Mouse (Mus musculus): Measurements from ENCODE around the gene Bcl9.
A peak's percentile ranks its signal among the peaks of the same experiment; 100 is the strongest.

The Bcl9 gene

GRCm38 (mm10) chr3:97232328-97232727 lies 65.4 kb downstream of the Bcl9 start:
- no peak for DNase-seq (ENCODE audit: low spot score in 2 of 2)

- DNase-seq (ENCODE audit: low spot score in 2 of 2) = no peak
These were observed 65.9 kb downstream of the Bcl9 start for GRCm38 (mm10) chr3:97231857-97232256.

- no peak for DNase-seq (ENCODE audit: low spot score in 2 of 2)
These were observed 66.9 kb downstream of the Bcl9 start for GRCm38 (mm10) chr3:97230631-97231404.

GRCm38 (mm10) chr3:97228457-97228856 lies 69.3 kb downstream of the Bcl9 start:
- DNase-seq (ENCODE audit: low spot score in 2 of 2) = no peak

GRCm38 (mm10) chr3:97228020-97228419 lies 69.7 kb downstream of the Bcl9 start:
- DNase-seq (ENCODE audit: low spot score in 2 of 2) = peak in 1 of 2 experiments; percentile 35

GRCm38 (mm10) chr3:97227259-97228005 lies 70.3 kb downstream of the Bcl9 start:
- peak; percentile 93 to 95 for DNase-seq (ENCODE audit: low spot score in 2 of 2)

- DNase-seq (ENCODE audit: low spot score in 2 of 2) = peak in 1 of 2 experiments; percentile 39
These were observed 71.0 kb downstream of the Bcl9 start for GRCm38 (mm10) chr3:97226719-97227118.

GRCm38 (mm10) chr3:97225231-97225630 lies 72.5 kb downstream of the Bcl9 start:
- DNase-seq (ENCODE audit: low spot score in 2 of 2) = no peak

- DNase-seq (ENCODE audit: low spot score in 2 of 2) = no peak
These were observed 74.5 kb downstream of the Bcl9 start for GRCm38 (mm10) chr3:97223261-97223660.

GRCm38 (mm10) chr3:97215526-97215925 lies 82.2 kb downstream of the Bcl9 start:
- no peak for DNase-seq (ENCODE audit: low spot score in 2 of 2)

- DNase-seq (ENCODE audit: low spot score in 2 of 2) = no peak
These were observed 83.3 kb downstream of the Bcl9 start for GRCm38 (mm10) chr3:97214439-97214838.

- no peak for DNase-seq (ENCODE audit: low spot score in 2 of 2)
These were observed 83.8 kb downstream of the Bcl9 start for GRCm38 (mm10) chr3:97213871-97214270.

GRCm38 (mm10) chr3:97211177-97211576 lies 86.5 kb downstream of the Bcl9 start:
- no peak for DNase-seq (ENCODE audit: low spot score in 2 of 2)

GRCm38 (mm10) chr3:97209351-97209750 lies 88.4 kb downstream of the Bcl9 start:
- no peak for DNase-seq (ENCODE audit: low spot score in 2 of 2)

- DNase-seq (ENCODE audit: low spot score in 2 of 2) = no peak
These were observed 91.2 kb downstream of the Bcl9 start for GRCm38 (mm10) chr3:97206521-97206920.

- DNase-seq (ENCODE audit: low spot score in 2 of 2) = no peak
These were observed 93.8 kb downstream of the Bcl9 start for GRCm38 (mm10) chr3:97203880-97204279.

- DNase-seq (ENCODE audit: low spot score in 2 of 2) = peak in 1 of 2 experiments; percentile 36
These were observed 95.8 kb downstream of the Bcl9 start for GRCm38 (mm10) chr3:97201943-97202342.

GRCm38 (mm10) chr3:97199261-97199660 lies 98.5 kb downstream of the Bcl9 start:
- DNase-seq (ENCODE audit: low spot score in 2 of 2) = no peak

- DNase-seq (ENCODE audit: low spot score in 2 of 2) = no peak
These were observed 101.1 kb downstream of the Bcl9 start for GRCm38 (mm10) chr3:97196571-97196970.

GRCm38 (mm10) chr3:97185098-97185860 lies 112.4 kb downstream of the Bcl9 start:
- DNase-seq (ENCODE audit: low spot score in 2 of 2) = peak in 1 of 2 experiments; percentile 70

- DNase-seq (ENCODE audit: low spot score in 2 of 2) = no peak
These were observed 113.9 kb downstream of the Bcl9 start for GRCm38 (mm10) chr3:97183810-97184209.

GRCm38 (mm10) chr3:97180527-97180926 lies 117.2 kb downstream of the Bcl9 start:
- DNase-seq (ENCODE audit: low spot score in 2 of 2) = no peak
